Mouse (Mus musculus) mammary gland, adult 2 months (tissue): ENCODE results near the gene Gm10378. TPM values are rescaled to one million over a fixed set of nuclear protein-coding genes. Genes with fewer than 3 reads are reported as not detected.

Experiments
- polyA plus RNA-seq: library from polyadenylated mRNA; depleted of rRNA; stranded (reverse); fragments of >200 nt; gene quantifications from 2 replicates; pipeline ENCODE4 v1.2.3, GENCODE M21; 2012; ENCODE audit warnings: low replicate concordance; rRNA removed

Gm10378 gene
- not detected in 2 replicates for polyA plus RNA-seq

GRCm38 (mm10) chr14:42655638-42656037, at the start of gene Gm10378:
Gene Gm10378, plus strand, starts transcription at chr14:42655938.

GRCm38 (mm10) chr14:42641817-42642216, 13.9 kb upstream of the Gm10378 start, which contains the start of gene Gm3633:
Gene Gm3633, minus strand, starts transcription at chr14:42641917.

Other genes starting within 250 kb of the Gm10378 start
- gene Gm8005, start 216.3 kb upstream of the Gm10378 start, polyA plus RNA-seq = not detected in 2 replicates
- gene Gm8011, start 192.1 kb upstream of the Gm10378 start, polyA plus RNA-seq = not detected in 2 replicates
- not detected in 2 replicates for gene Gm8020, start 153.6 kb upstream of the Gm10378 start, polyA plus RNA-seq
- not detected in 2 replicates for gene Gm8024, start 131.7 kb upstream of the Gm10378 start, polyA plus RNA-seq
- not detected in 2 replicates for gene Gm17124, start 56.1 kb upstream of the Gm10378 start, polyA plus RNA-seq
- gene Gm3633, start 14.0 kb upstream of the Gm10378 start, polyA plus RNA-seq = not detected in 2 replicates
- not detected in 2 replicates for gene Gm3015, start 112.9 kb downstream of the Gm10378 start, polyA plus RNA-seq
- not detected in 2 replicates for gene Gm10377, start 142.0 kb downstream of the Gm10378 start, polyA plus RNA-seq
- gene Gm21977, start 197.5 kb downstream of the Gm10378 start, polyA plus RNA-seq = not detected in 2 replicates